Mouse (Mus musculus): Measurements from ENCODE around the gene Tbc1d5.

DNA sequence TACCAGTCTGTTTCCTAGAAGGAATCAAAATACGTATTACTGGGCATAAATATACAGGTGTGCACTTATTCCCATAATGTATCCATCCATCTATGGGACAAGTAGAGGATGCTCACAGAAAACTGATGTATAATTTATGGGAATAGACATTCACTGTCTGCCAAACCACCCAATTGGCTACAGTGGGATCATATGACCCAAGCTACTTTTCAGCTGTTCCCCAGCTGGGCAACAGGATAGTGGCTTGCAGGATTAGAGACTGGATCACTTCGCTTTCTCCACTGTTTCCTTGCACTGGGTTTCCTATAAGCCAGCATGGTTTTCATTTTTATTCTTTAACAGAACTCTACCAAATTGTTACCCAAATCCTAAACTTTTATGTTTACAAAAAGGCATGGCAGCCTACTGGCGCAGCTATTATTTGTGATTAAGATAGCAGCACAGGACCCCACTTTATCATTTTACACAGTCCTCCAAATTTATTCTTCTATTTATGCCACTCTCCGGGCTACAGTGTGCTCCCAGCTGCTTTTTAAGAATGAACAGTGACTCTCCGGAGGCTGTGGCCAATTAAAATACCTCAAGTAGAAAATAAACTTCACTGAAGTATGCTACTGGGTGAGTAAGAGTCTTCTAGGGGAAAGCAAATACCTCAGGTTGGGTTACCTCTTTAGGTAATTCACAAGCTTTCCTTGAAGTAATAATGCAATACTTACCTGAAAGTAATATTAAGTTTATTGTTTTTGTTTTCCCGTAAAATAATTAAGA lies 270.4 kb downstream of the Tbc1d5 start:
- TF ChIP-seq CTCF (IDR thresholded peaks at IDR 0.05; ENCODE audit: low read depth, low read length) (no peak), POLR2A (IDR thresholded peaks at IDR 0.05; ENCODE audit: insufficient read depth, low read length) (no peak)

Measured in ES-Bruce4 (cell line).